Mouse (Mus musculus): ENCODE results near the gene Crebrf.

- TF ChIP-seq CTCF (IDR thresholded peaks at IDR 0.05; ENCODE audit: control insufficient read depth, insufficient read depth, insufficient read length) (no peak), MYOG (IDR thresholded peaks at IDR 0.05; ENCODE audit: control insufficient read depth, extremely low read depth, insufficient read length) (no peak)
These were observed 69.1 kb downstream of the Crebrf start for GRCm38 (mm10) chr17:26784525-26784924.
